Mouse (Mus musculus) adrenal gland, adult (tissue): ENCODE results near the gene Zap70.

ENCODE experiments used
- DNase-seq, 2 experiments: peaks; one replicate each; pipeline ENCODE4 v3.0.0; 2022 to 2023; ENCODE audit warnings: low spot score in 1 of 2; ENCODE audit not compliant: inconsistent age in 2 of 2

Gene Zap70

GRCm38 (mm10) chr1:36761568-36761967 lies at the start of gene Zap70:
Gene Zap70, plus strand, starts transcription at chr1:36761798.
- no peak for DNase-seq

DNA sequence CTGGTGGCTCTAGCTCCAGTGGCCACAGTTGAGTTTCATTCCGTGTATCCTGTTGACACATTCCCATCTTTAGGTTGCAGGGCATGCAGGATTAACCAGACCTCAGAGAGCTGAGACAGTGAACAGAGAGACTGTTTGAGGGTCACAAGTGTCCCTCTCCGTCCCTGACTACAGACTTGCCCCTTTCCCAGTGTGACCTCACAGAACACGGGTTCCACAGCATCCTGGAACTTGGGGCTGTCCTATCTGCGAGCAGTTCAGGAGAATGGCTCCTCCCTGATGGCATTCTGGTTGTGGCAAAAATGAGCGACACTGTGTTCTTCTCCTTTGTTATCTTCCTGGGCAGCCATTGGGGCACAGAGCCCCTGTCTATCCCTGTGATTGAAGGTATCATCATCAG lies 47.3 kb upstream of the Zap70 start, which contains the start of gene Actr1b:
Gene Actr1b, minus strand, starts transcription at position 112 of the 400 bp plus-strand sequence.
- DNase-seq, result no peak

DNA sequence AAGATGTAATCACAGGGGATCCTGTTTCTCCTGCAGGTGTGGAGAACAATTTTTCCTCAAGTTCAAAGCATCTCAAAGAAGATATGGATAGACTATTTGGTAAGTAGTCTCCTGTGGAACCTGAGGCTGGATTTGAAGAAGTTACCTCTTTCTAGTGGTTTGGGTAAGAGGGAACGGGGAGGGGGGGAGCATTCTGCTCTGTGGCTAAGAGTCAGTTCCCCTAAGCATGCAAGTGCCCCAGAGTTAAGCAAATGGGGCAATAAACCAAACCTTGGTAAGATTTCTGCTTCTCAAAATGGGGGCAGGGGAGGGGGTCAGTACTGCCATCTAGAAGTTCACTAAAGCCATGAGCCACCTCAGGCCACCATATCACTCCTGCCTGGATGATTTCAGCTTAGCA lies 42.8 kb upstream of the Zap70 start:
- no peak for DNase-seq

DNA sequence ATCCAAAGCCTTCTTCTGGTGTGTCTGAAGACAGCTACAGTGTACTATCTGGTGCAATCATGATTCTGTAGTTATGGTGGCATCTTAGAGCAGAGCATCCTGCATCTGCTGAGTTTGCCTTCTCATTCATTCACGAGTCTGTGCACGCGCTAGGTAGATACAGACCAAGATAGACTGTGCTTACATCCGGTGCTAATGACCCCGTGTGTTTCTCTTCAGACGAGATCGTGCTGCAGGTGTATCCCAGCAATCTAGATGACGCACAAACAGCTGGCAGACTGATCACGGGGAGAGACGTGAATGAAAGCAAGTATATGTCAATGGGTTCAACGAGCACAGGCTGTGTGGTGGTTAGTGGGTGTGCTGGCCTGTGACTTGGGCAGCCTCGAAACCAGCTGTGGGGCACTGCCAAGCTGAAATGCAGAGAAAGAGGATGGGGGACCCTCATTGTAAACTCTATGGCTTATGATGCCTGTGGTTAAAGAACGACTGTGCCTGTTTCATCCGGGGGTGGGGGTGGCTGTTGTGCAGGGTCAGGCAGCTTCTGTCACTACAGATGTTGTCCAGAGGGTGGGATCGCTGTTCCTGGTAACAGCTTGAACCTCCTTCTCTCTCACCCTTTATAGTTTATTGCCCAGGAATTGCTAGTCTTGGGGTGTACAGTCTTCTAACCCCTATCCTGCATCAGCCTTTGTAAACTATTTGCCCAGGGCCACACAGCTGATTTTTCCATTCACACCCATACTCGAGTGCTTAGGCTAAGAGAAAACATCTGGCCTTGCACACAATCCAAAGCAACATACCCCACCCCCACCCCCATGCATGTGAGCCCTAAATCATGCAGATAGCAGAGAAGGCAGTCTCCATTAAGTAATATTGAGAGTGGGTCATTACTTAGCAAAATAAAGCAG lies 38.2 kb upstream of the Zap70 start:
- no peak for DNase-seq

DNA sequence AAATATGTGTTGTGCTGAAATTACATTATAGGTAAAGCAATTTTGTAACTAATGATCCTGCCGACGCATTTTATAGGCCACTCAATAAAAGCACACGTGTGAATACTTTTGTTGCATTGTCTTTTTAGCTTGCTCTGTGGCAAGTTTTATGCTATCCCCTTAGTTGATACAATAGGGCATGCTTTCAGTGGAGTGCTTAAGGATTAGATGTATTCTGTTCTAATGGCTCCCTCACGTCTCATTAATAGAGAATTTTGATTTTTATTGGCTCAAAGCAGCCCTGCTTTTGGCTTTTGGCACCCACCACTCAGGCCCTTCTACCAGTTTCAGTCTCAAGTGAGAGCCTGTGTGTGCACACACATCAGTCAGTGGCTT lies 37.6 kb upstream of the Zap70 start:
- DNase-seq, result no peak

- DNase-seq, result peak; percentile 67 to 92
Measured at GRCm38 (mm10) chr1:36737300-36737699, 24.3 kb upstream of the Zap70 start.

GRCm38 (mm10) chr1:36739231-36739630 lies 22.4 kb upstream of the Zap70 start:
- DNase-seq, result no peak

DNA sequence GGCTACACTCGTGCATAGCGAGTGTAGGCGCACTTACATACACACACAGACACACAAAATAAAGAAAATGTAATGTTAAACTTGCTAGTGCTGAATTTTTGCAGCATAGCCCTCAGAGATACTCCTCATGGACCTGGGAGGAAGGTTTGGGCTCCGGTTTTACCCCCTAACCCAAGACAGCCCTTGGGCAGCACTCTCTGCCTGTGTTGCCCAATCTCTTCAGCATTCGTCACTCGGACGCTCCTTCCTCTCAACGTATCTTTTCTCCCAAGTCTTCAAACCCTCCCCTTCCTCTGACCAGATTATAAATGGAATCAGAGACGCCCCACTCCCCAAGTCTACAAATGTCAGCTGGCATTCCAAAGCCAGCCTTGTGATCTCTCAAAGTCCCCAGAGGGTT lies 18.6 kb upstream of the Zap70 start:
- no peak for DNase-seq

GRCm38 (mm10) chr1:36744268-36744944 lies 17.2 kb upstream of the Zap70 start:
- peak; percentile 48 to 89 for DNase-seq

GRCm38 (mm10) chr1:36745661-36746060 lies 15.9 kb upstream of the Zap70 start:
- DNase-seq, result no peak

- peak in 1 of 2 experiments; percentile 58 for DNase-seq
Measured at GRCm38 (mm10) chr1:36746452-36746851, 15.1 kb upstream of the Zap70 start.

DNA sequence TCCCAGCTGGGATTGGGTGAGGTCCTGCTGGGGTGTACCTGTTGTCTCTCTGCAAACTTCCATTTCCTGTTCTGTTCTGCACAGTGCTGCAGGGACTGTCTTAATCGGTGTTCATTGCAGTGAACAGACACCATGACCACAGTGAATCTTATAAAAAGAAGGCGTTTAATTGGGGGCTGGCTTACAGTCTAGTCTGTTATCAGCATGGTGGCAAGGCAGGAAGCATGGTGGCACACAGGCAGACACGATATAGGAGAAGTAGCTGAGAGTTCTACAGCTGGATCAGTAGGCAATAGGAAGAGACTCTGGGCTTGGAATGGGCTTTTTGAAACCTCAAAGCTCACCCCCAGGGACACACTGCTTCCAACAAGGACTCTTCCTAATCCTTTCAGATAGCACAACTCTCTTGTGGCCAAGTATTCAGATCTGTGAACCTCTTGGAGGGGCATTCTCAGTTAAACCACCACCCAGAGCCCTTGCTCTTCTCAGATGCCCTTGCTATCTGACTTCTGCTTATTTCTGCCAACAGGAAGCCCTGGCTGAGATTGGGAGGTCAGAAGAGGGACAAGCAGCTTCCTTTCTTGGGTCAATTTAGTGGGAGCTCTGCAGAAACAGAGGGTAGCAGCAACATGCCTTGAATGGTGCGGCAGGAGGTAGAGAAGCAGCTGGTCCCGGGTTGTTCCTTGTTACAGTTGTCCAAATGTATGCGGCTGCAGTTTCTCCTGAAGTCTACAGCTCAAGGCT lies 7.5 kb upstream of the Zap70 start:
- DNase-seq, result no peak

- no peak for DNase-seq
Measured at GRCm38 (mm10) chr1:36758553-36758952, 3.0 kb upstream of the Zap70 start.

DNA sequence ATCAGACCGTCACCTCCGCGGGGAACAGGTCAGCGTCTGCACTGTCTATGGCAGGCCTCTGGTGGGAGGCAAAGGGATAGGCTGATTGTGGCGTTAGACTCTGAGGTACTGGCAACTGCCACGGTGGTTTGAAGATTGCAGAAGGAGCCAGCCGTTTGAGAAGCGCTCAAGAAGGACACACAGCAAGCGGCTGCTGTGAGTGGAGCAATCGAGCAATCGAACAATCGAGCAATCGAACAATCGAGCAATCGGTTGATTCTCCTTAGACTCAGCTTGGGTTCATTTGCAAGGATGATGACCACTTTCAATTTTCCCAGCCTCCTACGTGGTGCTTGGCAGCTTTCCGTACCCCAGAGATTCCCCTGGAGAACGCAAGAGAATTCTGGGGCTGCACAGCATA lies 2.5 kb upstream of the Zap70 start:
- DNase-seq, result no peak

DNA sequence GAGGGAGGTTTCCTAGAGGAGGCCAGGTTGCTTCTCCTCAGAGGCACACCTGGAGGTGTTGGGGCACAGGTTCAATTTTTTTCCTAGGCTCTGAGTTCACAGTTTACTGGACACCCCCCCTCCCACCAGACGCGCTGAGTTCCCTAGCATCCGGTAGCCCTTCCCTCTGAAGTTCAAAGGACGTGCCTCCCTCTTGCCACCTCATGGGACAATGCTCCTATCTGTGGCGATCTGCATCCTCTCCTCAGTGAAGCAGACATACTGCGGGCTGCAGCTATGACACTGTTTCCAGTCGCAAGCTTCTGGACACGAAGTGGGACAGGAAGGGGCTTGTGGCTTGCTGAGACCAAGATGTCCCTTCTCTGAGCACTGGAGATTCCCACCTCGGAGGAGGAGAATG lies 1.2 kb upstream of the Zap70 start:
- no peak for DNase-seq

GRCm38 (mm10) chr1:36761061-36761460 lies 537 bp upstream of the Zap70 start:
- no peak for DNase-seq

DNA sequence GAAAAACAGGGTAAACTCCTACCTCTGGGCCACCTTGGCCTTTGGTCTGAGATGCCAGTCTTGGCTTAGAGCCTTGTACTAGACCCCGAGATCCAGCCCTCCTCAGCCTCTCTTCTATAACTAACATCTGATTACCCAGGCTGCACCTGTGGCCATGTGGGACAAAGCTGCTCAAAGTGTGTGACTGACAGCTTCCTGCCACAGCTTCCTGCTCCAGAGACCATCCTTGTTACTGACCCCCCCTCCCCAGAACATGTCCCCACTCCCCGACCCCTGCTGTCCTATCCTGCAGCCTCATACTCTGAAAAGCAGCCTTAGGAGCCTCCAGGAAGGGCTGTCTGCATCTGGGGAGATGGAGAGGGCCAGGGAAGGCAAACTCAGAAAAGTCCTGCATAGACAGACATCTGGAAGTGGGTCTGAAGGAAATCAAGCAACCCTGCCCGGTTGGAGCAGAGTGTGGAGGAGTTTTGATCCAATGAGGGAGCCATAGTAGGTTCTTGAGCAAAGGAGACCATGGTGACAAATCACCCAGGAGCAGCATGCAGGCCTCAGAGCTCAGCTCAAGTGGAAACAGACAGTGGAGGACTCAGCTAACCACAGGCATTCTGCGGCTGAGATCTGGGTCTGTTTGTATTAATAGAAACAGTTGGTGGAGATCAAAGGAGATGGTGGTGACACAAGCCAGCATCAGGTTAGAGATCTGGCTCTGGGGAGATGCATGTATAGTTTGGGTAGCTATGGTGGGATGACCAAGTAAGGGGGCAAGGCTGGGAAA lies 5.0 kb downstream of the Zap70 start:
- no peak for DNase-seq

- no peak for DNase-seq
Measured at GRCm38 (mm10) chr1:36767321-36767720, 5.7 kb downstream of the Zap70 start.

- DNase-seq, result no peak
Measured at GRCm38 (mm10) chr1:36768786-36769185, 7.2 kb downstream of the Zap70 start.

DNA sequence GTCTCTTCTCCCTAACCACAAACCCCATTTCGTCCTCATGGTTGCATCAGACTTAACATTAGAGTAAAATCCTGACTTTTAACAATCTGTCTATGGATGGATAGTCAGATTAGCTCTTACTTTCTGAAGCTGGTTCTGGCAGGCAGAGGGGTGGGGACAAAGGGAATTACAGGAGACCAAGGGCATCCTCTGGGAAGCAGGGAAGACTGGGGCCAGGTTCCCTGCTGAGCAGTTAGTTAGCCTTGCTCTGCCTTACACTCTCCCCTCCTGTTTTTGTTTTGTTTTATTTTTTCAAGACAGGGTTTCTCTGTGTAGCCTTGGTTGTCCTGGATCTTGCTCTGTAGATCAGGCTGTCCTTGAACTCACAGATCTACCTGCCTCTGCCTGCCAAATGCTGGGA lies 8.4 kb downstream of the Zap70 start:
- no peak for DNase-seq

DNA sequence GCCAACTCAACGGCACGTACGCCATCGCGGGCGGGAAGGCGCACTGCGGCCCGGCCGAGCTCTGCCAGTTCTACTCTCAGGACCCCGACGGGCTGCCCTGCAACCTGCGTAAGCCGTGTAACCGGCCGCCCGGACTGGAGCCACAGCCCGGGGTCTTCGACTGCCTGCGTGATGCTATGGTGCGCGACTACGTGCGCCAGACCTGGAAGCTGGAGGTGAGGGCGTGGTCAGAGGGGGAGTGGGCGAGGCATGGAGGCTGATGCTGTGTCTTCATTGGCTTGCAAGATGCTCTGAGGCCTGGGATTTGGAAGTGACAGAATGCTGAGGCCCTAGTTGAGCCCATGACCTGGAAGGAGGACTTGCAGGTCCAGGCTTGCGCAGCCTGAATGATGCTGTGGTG lies 9.4 kb downstream of the Zap70 start:
- DNase-seq, result no peak
